Mouse (Mus musculus): ENCODE results near the gene Arhgef2.

Gene Arhgef2

DNA sequence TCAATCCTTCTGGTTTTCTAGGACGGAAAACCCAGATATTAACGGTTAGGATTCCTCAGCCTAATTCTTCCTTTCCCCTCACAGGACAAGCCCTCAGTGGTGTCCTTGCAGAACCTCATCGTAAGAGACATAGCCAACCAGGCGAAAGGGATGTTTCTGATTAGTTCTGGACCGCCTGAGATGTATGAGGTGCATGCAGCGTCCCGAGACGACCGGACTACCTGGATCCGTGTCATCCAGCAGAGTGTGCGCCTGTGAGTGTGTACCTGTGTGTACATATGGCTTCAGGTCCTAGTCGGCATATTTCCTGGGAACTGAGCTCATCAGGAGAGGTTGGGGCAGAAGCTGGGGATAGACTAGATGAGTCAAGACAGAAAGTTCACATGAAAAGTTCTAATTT, 33.5 kb downstream of the Arhgef2 start:
- DNase-seq (ENCODE audit: low spot score in 2 of 2) = no peak

DNA sequence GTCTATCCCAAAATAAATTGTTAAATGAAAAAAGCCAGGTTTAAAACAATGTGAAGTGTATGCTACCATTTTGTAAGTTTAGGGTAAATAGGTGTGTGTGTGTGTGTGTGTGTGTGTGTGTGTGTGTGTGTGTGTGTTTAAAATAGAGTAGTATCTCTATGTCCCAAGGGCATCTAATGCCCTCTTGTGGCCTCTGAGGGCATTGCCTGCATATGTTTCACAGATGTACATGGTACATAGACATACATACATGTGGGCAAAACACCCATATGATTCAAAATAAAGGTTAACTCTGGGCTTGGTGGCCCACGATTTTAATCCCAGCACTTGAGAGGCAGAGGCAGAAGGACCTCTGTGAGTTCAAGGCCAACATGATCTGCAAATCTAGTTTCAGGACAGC, 34.9 kb downstream of the Arhgef2 start:
- DNase-seq (ENCODE audit: low spot score in 2 of 2) = peak; percentile 72 to 78

DNA sequence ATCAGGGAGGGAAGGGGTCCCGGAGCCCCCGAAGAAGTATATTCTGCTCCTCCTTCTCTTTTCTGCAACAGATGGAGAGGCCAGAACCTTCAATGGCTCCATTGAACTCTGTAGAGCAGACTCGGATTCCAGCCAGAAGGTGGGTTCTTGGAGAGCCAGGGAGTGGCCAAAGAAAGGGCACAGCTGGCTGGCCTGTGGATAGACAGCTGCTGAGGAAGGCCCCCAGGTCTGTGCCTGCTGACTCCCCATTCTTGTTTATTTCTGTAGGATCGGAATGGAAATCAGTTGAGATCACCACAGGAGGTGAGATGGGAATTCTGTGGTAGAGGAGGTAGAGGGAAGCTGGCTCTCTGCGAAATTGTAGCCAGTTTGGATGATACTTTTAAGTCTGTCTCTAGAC, 37.3 kb downstream of the Arhgef2 start:
- DNase-seq (ENCODE audit: low spot score in 2 of 2) = no peak

DNA sequence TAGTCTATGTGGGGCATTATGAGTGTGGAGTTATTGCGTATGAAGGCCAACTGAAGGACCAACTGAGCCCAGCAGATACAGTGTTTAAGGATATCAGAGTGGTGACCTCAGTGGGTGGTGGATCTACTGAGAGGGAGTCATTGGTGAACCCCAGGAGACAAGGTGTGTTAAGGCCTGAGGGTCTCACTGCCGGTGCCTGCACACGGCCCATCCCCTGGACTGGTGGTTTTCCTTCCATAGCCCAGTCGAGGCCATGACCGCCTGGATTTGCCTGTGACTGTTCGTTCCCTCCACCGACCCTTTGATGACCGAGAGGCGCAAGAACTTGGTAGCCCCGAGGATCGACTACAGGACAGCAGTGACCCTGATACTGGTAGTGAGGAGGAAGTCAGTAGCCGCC, 40.2 kb downstream of the Arhgef2 start:
- no peak for DNase-seq (ENCODE audit: low spot score in 2 of 2)

DNA sequence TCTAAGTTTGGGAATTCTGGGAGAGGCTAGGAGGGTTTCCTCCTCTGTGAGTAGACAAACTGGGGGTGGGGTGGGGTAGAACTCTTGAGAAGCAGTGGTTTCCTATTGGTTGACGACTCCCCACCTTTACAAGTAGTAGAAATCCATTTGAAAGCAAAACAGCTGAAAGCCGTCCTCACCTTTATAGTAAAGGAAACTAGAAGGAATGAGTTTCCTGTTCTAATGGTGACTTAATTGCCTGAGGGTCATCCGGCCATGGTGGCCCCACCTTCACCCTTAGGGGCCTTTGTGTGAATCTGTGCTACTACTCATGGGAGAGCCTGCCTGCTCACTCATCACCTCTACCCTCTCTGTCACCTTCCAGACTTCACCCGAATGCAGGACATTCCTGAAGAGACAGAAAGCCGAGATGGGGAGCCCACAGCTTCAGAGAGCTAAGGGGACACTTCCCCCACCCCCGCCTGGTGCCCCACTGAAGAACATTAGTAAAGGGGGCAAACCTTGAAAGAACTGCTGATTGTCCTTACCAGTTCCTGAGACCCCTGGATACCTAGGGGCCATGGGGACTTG, 40.7 kb downstream of the Arhgef2 start:
- no peak for DNase-seq (ENCODE audit: low spot score in 2 of 2)

DNA sequence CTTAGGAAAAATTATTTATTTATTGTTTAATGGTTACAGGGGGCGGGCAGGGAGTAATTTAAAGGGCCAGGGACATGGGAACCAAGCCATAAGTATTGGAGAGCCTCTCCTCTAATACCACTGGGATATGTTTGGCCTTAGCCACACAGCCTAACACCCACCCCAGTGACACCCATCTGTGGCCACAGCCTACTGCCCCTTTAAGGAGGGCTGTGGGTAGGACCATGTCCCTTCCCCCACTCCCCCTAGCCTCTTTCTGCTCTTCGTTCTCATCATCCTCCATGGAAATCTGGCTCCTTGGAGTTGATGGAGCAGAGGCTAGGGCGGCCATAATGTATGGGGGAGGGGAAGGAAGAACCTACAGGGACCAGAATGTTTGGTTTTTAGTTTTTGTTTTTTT, 41.3 kb downstream of the Arhgef2 start:
- no peak for DNase-seq (ENCODE audit: low spot score in 2 of 2)

DNA sequence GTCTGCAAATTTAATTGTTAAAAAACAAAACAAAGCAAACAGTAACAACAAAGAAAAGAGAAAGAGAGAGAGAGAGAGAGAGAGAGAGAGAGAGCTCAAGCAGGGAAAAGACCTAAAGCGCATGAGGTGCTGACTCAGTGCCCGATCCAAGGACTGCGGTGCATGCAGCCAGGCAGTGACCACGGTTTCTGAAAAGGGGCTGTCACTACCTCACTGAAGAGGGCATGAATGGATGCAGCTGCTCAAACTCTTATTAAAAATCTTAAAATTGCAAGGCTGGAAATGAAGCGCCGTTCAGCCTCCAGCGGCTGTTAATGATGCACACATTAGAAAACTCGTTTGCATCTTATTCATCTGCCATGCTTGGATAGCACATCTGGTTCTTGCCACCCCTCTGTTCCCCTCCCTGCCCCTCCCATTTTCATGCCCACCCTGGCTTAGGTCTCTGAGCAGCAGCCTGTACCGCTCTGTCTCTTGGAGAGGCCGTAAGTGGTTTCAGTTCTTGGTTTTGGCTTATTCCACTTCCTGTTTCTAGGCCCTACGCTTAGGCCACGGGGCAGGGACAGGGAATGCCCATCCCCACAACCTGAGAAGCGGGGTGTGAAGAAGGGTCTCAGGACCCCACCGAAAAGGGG, 42.1 kb downstream of the Arhgef2 start:
- peak in 1 of 2 experiments; percentile 30 for DNase-seq (ENCODE audit: low spot score in 2 of 2)

DNA sequence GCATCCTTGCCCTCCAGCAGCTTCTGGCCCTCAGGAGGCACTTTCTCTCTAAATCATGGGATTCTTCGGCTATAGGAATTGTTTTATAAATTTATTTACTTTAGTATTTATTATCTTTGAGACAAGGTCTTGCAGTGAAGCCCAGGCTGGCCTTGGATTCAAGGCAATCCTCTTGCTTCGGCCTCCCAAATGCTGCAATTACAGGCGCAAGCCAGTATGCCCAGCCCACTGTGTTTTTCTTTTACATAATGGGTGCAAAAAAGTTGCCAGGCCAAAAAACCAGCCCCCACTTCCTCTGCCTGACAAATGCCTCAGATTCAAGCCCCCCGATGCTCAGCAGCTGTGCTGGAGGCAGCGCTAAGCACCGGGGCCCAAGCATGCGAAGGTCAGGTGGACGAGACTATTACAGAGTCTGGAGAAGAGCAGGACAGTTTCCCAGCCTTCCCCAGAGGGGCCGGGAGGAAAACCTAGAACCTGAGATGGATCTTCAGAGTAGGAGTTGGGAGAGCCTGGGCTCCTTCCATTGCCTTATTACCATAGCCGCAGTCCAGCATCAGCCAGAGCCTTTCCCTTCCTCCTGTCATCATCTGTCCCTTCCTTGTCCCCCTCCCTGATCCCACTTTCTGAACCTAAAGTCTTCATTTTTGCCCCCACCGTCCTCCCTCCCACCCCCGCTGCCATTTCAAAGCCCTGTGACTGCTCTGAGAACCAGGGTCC, 42.8 kb downstream of the Arhgef2 start:
- DNase-seq (ENCODE audit: low spot score in 2 of 2) = peak in 1 of 2 experiments; percentile 28

DNA sequence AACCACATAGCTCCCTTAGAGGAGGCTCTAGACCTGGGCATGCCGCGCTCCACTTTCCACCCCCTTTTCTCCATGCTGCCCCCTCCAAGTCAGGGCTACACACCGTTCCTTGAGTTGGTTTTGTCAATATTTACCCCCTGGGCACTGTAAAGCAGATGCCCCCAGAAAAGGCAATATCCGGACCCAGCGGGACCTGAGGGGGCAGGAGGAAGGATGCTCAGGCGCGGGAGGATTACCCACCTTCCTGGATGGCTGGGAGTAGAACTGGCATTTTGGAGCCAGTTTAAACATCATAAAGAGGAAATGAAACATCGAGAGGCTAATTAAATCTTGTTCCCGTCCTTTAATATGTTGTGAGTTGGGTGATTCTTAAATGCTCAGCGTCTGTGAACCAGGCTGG, 43.4 kb downstream of the Arhgef2 start:
- DNase-seq (ENCODE audit: low spot score in 2 of 2) = no peak

DNA sequence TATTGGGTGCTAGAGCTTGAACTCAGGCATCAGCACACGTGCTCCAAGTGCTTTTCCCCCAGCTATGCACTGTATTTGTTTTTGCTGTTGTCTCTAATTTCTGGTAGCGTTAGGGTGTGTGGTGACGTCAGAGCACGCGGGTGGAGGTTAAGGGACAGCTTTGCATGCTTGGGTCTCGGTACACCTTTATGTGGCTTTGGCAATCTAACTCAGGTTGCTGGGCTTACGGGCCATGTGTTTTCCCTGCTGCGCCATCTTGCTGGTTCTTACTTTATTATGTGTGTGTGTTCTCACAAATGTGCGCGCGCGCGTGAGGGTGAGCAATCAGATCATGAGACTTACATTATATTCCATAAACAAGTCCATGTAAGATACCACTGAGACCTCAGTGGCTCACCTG, 44.2 kb downstream of the Arhgef2 start:
- peak in 1 of 2 experiments; percentile 31 for DNase-seq (ENCODE audit: low spot score in 2 of 2)

DNA sequence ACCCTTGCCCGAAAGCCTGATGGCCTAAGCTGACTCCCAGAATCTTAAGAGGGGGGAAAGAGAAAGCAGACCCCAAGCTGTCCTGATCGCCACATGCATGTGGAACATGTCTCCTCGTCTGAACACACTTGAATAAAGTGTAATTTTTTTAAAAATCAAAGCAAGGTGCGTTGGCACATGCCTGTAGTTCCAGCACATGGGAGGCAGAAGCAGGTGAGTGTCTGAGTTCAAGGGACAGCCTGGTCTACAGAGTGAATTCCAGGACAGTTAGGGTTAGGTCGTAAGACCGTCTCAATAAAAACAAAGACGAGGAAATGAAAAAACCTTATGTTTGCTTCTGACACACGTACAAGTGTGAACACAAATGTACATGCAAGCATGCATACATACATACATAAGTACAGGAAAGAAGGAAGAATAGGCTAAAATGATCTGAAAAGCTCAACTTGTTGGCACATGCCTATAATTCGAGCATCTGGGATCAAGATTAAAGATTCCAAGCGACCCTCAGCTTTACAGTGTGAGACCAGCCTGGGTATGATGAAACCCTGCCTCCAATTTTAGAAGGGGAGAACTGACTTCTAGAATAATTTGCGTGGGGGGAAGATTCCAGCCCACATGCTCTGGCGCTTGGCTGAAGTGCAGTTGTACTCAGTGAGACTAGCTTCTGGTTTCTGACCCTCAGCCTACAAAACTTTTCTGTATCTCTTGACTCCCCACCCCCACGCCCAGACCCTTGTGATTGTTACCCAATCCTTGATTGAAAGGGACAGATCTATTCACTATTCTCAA, 45.1 kb downstream of the Arhgef2 start:
- DNase-seq (ENCODE audit: low spot score in 2 of 2) = peak; percentile 32 to 48

DNA sequence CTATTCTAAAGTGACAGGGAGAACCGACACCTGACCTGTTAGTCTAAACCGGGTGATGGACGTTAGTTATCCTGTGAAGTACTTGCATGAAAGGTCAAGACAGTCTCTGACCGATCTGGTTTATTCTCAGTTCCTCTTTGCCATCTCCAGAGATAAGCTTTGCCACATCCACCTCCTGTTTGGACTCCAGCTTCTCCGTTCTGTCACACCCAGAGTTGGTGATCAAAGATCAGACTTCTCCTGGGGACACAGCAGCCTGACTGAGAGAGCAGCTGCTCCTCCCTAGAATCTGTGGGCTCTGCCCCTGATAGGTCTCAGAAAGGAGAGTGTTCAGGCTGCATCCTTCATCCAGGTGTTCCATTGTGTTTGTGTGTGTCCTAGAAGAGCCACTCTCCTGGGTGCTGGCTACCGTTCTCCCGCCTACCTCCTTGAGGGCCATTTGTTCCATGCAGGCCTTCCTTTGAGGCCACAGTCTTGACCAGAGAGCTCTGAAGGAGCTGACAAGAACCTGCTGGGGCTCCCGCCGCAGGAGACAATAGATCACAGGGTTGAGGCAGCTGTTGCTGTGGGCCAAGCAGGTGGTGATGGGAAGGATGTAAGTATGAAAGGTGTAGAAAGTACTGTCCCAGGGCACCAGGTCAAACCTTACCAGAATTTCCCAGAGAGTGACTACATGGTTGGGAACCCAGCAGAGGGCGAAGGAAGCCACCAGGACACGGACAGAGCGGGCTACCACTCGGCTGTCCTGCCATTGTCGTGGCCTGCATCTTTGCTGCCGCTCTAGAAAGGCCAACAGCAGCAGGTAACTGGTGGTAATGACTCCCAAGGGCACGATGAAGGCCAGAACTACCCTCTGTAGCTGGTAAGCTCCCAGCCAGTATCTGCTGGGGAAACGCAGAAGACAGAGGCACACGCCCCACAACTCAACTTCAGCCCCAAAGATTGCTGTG, 46.2 kb downstream of the Arhgef2 start:
- DNase-seq (ENCODE audit: low spot score in 2 of 2) = peak in 1 of 2 experiments; percentile 32

DNA sequence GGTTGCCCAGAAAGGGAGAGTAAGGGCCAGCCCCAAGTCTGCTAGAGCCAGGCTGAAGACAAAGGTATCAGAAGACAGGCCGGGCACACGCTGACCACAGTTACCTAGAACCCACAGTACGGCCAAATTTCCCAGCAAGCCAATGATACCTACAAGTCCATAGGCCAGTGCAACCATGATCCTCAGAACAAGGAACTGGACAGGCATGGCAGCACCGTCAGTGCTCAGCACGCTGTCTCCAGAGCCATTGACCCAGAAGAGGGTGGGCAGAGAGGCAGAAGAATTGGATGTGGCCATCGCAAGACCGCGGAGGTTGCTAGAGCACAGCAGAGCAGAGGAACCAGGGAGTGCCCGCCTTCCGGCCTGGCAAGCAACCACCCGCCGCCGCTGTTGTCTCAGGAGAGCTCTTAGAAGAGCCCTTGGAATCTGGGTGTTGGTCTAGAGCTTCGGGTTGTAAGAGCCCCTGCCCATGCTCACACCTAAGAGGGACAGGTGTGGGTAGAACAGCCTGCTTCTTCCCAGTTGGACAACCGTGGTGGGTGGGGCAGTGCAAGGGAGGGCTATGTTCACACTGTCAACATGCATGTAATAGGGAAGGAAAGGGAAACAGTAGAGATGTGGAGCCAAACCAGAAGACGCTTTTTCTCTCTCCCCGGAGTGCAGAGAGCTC, 47.2 kb downstream of the Arhgef2 start, which contains the start of gene Rxfp4:
Rxfp4 (minus strand) TSS at position 297 of the 670 bp plus-strand sequence.
- DNase-seq (ENCODE audit: low spot score in 2 of 2) = peak in 1 of 2 experiments; percentile 30

DNA sequence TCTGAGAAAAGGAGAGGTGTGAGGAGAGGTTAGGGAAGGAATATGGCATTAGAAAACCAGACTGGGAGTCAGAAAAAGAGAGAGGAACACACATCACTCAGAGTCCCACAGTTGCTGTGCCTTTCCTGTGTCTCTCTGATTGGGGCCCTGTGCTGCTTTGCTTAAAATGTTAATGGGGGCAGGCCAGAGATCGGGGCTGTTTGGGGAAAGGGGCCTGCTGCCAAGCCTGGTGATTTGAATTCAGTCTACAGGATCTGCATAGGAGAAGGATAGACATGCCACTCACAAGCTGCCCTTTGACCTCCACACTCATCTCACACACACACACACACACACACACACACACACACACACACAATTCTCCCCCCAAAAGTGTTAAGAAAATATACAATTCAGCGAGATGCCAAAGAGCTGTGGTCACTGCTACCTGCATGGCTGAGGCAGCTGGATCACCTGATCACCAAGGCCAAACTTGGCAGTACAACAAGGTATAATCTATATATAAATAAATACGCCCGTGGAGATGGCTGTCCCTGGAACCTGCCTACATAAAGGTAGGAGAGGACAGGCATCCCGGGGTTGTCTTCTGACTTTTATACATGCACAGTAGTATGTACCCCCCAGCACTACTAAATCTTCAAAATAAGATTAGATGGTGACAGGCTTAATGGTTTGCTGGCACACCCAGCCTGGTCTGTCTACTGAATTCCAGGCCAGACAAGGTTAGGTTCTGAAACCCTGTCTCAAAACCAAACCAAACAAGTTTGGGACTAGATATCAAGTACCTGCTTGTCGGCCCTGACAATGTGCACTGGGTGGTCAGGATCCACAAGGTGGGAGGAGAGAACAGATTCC, 48.0 kb downstream of the Arhgef2 start:
- peak in 1 of 2 experiments; percentile 19 for DNase-seq (ENCODE audit: low spot score in 2 of 2)

DNA sequence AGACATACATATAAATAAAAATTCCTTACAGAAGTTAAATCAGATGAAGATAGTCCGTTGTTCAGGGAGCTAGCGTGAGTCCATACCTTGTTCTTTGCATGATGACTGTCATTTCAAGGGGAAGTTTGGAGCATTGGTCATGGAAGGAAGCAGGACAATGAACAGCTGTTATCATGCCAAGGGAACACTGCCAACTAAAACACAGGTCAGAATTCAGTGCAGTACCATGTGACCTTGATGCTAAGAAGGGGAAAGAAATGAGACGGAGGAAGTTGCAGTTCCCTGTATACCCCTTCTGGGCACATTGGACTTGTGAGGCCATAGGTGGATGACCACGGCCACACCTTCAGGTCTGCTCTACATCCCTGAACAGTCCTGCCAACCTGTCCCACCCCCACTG, 48.9 kb downstream of the Arhgef2 start:
- DNase-seq (ENCODE audit: low spot score in 2 of 2) = no peak

DNA sequence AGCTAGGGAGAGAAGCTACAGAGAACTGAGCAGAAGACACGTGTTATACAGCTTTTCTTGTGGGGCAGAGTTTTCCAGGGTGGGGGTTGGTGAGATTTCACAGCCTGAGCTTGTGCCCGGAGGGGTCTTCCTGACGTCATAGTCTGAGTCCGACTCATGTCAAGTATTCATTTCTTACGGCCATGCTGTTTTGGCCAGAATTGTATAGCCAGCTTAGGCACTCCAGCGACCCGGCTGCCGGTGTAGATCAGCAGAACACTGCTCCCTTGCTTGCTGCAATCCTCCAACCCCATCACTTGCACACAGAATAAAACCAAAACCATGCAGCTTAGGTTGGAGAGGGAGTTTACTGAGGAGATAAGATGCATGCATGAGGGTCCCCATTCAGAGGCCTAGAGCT, 49.9 kb downstream of the Arhgef2 start:
- no peak for DNase-seq (ENCODE audit: low spot score in 2 of 2)

DNA sequence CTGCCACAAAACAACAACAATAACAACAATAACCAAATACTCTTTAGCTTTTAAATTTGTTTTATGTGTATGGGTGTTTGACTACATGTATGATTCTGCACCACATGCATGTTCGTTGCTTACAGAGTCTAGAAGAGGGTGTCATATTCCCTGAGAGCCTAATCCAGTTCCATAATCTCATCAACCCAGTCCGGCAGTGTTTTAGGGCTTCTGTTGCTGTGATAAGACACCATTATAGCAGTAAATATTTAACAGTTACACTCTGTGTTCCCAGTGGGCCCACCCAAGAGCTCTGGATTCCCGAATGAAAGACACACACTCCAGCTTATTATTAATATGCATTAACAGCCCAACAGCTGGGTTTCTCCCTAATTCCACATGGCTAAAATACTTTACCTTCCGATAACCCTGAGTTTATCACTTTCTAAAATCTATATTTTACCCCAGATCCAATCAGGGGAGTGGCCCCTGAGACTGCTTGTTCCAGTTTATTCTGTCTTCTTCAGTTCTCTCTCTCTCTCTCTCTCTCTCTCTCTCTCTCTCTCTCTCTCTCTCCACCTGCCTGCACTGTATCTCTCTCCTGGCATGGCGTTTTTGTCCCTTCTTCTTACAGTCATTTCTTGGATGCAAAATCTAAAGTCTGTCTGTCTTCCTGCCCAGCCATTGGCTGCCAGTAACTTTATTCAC, 52.8 kb downstream of the Arhgef2 start:
- DNase-seq (ENCODE audit: low spot score in 2 of 2) = no peak

DNA sequence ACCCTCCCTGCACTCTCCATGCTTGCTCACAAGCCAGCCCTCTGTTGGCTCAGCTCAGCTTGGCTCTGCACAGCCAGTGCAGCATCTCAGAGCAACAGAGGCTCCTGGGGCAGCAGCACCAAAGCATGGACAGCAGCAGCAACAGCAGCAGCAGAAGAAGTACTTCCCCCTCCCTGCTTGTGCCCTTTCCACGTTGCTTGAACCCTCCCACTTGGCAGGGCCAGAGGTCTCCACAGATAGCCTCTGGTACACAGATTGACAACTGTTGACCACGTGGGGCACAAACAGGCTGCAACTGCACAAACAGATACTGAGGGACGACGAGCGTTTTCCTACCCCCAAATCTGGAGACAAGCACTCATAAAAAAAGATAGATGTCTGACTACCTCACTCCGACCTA, 54.0 kb downstream of the Arhgef2 start:
- no peak for DNase-seq (ENCODE audit: low spot score in 2 of 2)

DNA sequence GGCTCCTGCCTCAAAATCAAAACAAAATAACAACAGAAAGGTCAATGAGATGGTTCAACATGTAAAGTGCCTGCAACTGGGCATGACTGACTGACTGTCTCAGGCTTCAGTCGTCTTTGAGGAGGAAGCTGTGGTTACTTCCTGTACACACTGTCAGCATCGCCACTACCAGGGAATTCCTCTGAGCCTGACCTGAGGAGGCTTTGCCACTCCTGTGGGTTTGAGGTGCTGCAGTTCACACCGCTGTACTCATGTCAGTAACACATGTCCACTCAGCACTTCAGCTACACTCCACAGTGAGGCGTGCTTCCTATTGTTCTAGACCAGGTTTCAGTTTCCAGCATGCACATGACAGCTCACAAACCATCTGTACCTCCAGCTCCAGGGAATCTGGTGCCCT, 58.3 kb downstream of the Arhgef2 start:
- no peak for DNase-seq (ENCODE audit: low spot score in 2 of 2)
